Mouse (Mus musculus): ENCODE data around the gene Snf8. TPM values are rescaled to one million over a fixed set of nuclear protein-coding genes. Genes with fewer than 3 reads are reported as not detected.

Snf8 gene
- polyA plus RNA-seq, 1 experiment from 2014 or later: 84.3 TPM

GRCm38 (mm10) chr11:96076221-96077105 lies 41.8 kb downstream of the Snf8 start:
- no peak for ATAC-seq (ENCODE audit: low read depth)
- Histone ChIP-seq H3K4me1 (replicated peaks; ENCODE audit: control insufficient read depth, insufficient read depth, low read length) (peaks cover 13% of the 10 kb centered on the region), H3K27ac (ENCODE audit: low read length) (peak overlapping the region; percentile 75), H3K36me3 (ENCODE audit: control insufficient read depth, insufficient read depth, low read length) (peaks cover 8% of the 10 kb centered on the region), H3K9me3 (ENCODE audit: control insufficient read depth, low read length) (no peaks in the 10 kb centered on the region), H3K4me3 (ENCODE audit: low read length) (peak overlapping the region; percentile 74), H3K9ac (ENCODE audit: low read length) (peak overlapping the region; percentile 54), H3K27me3 (ENCODE audit: control insufficient read depth, insufficient read depth, low read depth, low read length) (no peaks in the 10 kb centered on the region), H3K4me2 (ENCODE audit: low read depth, low read length) (peak overlapping the region; percentile 63)
- WGBS: 63% methylated on average over 13 of the region's 13 CpGs

- Histone ChIP-seq H3K9ac (ENCODE audit: low read length) (no peak overlapping the region), H3K9me3 (ENCODE audit: control insufficient read depth, low read length) (no peaks in the 10 kb centered on the region), H3K4me1 (replicated peaks; ENCODE audit: control insufficient read depth, insufficient read depth, low read length) (0 out of 2 replicates have a peak, but pooled peaks cover 2% of the 10 kb centered on the region), H3K4me2 (ENCODE audit: low read depth, low read length) (no peak overlapping the region), H3K4me3 (ENCODE audit: low read length) (no peak overlapping the region), H3K27me3 (ENCODE audit: control insufficient read depth, insufficient read depth, low read depth, low read length) (no peaks in the 10 kb centered on the region), H3K36me3 (ENCODE audit: control insufficient read depth, insufficient read depth, low read length) (no peaks in the 10 kb centered on the region), H3K27ac (ENCODE audit: low read length) (no peak overlapping the region)
- 70% methylated on average over 5 of the region's 5 CpGs for WGBS
- ATAC-seq (ENCODE audit: low read depth): no peak
Measured at GRCm38 (mm10) chr11:96080736-96081135, 46.1 kb downstream of the Snf8 start.

DNA sequence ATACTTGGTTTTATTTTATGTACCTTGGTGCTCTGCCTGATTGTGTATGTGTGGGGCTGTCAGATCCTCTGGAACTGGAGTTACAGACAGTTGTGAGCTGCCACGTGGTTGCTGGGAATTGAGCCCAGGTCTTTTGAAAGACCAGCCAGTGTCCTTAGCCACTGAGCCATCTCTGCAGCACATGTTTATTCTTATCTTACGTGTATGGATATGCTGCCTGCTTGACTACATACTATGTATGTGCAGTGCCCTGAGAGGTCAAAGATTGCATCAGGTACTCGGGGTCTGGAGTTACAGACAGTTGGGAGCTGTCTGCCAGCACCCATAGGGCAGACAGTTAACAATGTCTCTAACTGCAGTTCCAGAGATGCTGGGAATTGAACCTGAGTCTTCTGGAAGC lies 48.0 kb downstream of the Snf8 start:
- no peak overlapping the region for H3K9ac ChIP-seq (ENCODE audit: low read length)
- ATAC-seq (ENCODE audit: low read depth): no peak
- no peaks in the 10 kb centered on the region for H3K9me3 ChIP-seq (ENCODE audit: control insufficient read depth, low read length)
- no peaks in the 10 kb centered on the region for H3K4me1 ChIP-seq (replicated peaks; ENCODE audit: control insufficient read depth, insufficient read depth, low read length)
- H3K4me2 ChIP-seq (ENCODE audit: low read depth, low read length): no peak overlapping the region
- no peak overlapping the region for H3K27ac ChIP-seq (ENCODE audit: low read length)
- H3K4me3 ChIP-seq (ENCODE audit: low read length): no peak overlapping the region
- 50% methylated on average over 3 of the region's 3 CpGs for WGBS
- H3K36me3 ChIP-seq (ENCODE audit: control insufficient read depth, insufficient read depth, low read length): no peaks in the 10 kb centered on the region
- no peaks in the 10 kb centered on the region for H3K27me3 ChIP-seq (ENCODE audit: control insufficient read depth, insufficient read depth, low read depth, low read length)

- Histone ChIP-seq H3K9ac (ENCODE audit: low read length) (no peak overlapping the region), H3K4me1 (replicated peaks; ENCODE audit: control insufficient read depth, insufficient read depth, low read length) (no peaks in the 10 kb centered on the region), H3K36me3 (ENCODE audit: control insufficient read depth, insufficient read depth, low read length) (no peaks in the 10 kb centered on the region), H3K27ac (ENCODE audit: low read length) (no peak overlapping the region), H3K4me3 (ENCODE audit: low read length) (no peak overlapping the region), H3K9me3 (ENCODE audit: control insufficient read depth, low read length) (no peaks in the 10 kb centered on the region; the same call in 1 of the 2 replicates), H3K4me2 (ENCODE audit: low read depth, low read length) (no peak overlapping the region), H3K27me3 (ENCODE audit: control insufficient read depth, insufficient read depth, low read depth, low read length) (no peaks in the 10 kb centered on the region)
- no peak for ATAC-seq (ENCODE audit: low read depth)
- 87% methylated on average over 6 of the region's 6 CpGs for WGBS
Measured at GRCm38 (mm10) chr11:96087981-96088380, 53.3 kb downstream of the Snf8 start.

DNA sequence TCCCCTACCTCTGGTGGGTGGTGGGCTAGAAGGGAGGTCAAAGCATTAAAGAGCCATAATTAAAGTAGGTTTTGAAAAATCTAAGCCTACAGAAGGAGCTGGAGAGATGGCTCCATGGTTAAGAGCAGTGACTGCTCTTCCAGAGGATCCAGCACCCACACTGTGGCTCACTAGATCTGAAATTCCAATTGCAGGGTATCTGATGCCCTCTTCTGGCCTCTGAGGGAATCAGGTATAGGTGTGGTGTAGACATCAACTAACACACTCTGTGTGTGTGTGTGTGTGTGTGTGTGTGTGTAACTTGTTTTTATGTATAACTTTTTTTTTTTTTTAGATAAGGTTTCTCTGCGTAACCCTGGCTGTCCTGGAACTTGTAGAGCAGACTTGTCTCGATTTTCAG lies 56.4 kb downstream of the Snf8 start:
- Histone ChIP-seq H3K27me3 (ENCODE audit: control insufficient read depth, insufficient read depth, low read depth, low read length) (no peaks in the 10 kb centered on the region), H3K4me2 (ENCODE audit: low read depth, low read length) (no peak overlapping the region), H3K9me3 (ENCODE audit: control insufficient read depth, low read length) (no peaks in the 10 kb centered on the region; the same call in 1 of the 2 replicates), H3K4me1 (replicated peaks; ENCODE audit: control insufficient read depth, insufficient read depth, low read length) (no peaks in the 10 kb centered on the region), H3K36me3 (ENCODE audit: control insufficient read depth, insufficient read depth, low read length) (no peaks in the 10 kb centered on the region), H3K27ac (ENCODE audit: low read length) (no peak overlapping the region), H3K9ac (ENCODE audit: low read length) (no peak overlapping the region), H3K4me3 (ENCODE audit: low read length) (no peak overlapping the region)
- 66% methylated on average over 2 of the region's 2 CpGs for WGBS
- no peak for ATAC-seq (ENCODE audit: low read depth)

DNA sequence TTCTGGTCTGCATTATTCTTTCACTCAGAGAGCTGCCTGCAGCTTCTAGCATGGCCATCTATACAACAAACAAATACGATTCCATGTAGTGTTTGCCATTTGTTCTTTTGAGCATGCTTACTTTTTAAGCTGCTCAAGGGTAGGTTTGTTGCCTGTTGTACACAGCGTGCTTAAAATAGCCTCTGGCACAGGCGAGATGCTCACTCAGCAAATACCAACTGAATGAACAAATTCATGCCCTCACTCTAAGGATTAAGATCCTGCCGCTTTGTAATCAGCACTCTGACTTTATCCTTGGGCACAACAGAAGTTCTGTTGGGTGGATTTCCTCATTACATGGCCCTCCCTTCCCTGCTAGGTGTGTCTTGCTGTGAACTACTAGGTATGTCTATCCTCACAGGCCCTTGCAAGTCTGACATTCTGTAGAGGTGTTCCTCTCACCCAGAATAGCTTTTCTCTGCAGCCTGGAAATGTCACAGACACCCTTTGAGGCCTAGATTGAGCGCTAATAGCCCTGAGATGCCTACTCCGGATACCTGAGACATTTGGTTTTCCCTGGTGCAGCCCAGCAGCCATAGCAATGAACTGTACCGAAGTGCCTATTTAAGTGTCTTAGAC lies 58.1 kb downstream of the Snf8 start:
- WGBS: 40% methylated on average over 7 of the region's 7 CpGs
- no peak overlapping the region for H3K4me3 ChIP-seq (ENCODE audit: low read length)
- H3K4me1 ChIP-seq (replicated peaks; ENCODE audit: control insufficient read depth, insufficient read depth, low read length): no peaks in the 10 kb centered on the region
- H3K36me3 ChIP-seq (ENCODE audit: control insufficient read depth, insufficient read depth, low read length): no peaks in the 10 kb centered on the region
- no peak overlapping the region for H3K4me2 ChIP-seq (ENCODE audit: low read depth, low read length)
- no peaks in the 10 kb centered on the region for H3K27me3 ChIP-seq (ENCODE audit: control insufficient read depth, insufficient read depth, low read depth, low read length)
- H3K9ac ChIP-seq (ENCODE audit: low read length): no peak overlapping the region
- no peaks in the 10 kb centered on the region; the same call in 1 of the 2 replicates for H3K9me3 ChIP-seq (ENCODE audit: control insufficient read depth, low read length)
- no peak overlapping the region for H3K27ac ChIP-seq (ENCODE audit: low read length)
- no peak for ATAC-seq (ENCODE audit: low read depth)

DNA sequence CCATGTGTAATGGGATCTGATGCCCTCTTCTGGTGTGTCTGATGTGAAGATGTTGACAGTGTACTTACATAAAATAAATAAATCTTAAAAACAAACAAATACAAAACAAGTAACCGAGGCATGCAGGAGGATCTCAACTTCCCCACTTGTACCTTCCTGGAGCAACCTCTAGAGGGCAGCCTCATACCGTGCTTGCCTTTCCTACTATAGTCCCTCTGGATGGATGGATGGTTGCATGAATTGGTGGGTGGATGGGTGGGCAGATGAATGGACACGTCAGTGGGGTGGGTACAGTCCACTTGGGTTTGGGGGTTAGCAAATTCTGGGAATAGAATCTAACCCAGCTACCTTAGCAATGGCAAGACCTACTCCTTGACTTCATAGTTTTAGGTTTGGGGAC lies 58.7 kb downstream of the Snf8 start:
- no peaks in the 10 kb centered on the region for H3K36me3 ChIP-seq (ENCODE audit: control insufficient read depth, insufficient read depth, low read length)
- H3K4me2 ChIP-seq (ENCODE audit: low read depth, low read length): no peak overlapping the region
- H3K27me3 ChIP-seq (ENCODE audit: control insufficient read depth, insufficient read depth, low read depth, low read length): no peaks in the 10 kb centered on the region
- H3K27ac ChIP-seq (ENCODE audit: low read length): no peak overlapping the region
- no peaks in the 10 kb centered on the region for H3K4me1 ChIP-seq (replicated peaks; ENCODE audit: control insufficient read depth, insufficient read depth, low read length)
- H3K4me3 ChIP-seq (ENCODE audit: low read length): no peak overlapping the region
- no peaks in the 10 kb centered on the region for H3K9me3 ChIP-seq (ENCODE audit: control insufficient read depth, low read length)
- WGBS: 3% methylated on average over 3 of the region's 3 CpGs
- no peak overlapping the region for H3K9ac ChIP-seq (ENCODE audit: low read length)
- no peak for ATAC-seq (ENCODE audit: low read depth)

Other genes with a start within 250 kb of the Snf8 start
- gene Phospho1, start 210.4 kb upstream of the Snf8 start, polyA plus RNA-seq (2015; fragmentation: Nextera tagmentation; extraction: Ambion mirVana): 0.47 and 1.7 TPM in 2 replicates
- gene Gngt2, start 197.7 kb upstream of the Snf8 start, polyA plus RNA-seq (2015; fragmentation: Nextera tagmentation; extraction: Ambion mirVana): 21.7 and 28.2 TPM in 2 replicates
- gene Abi3, start 192.4 kb upstream of the Snf8 start, polyA plus RNA-seq (2015; fragmentation: Nextera tagmentation; extraction: Ambion mirVana): 16.0 and 18.1 TPM in 2 replicates
- 0.16 and 0.50 TPM in 2 replicates for gene B4galnt2, start 120.0 kb upstream of the Snf8 start, polyA plus RNA-seq (2015; fragmentation: Nextera tagmentation; extraction: Ambion mirVana)
- gene Igf2bp1, start 28.9 kb upstream of the Snf8 start, polyA plus RNA-seq (2015; fragmentation: Nextera tagmentation; extraction: Ambion mirVana): 31.0 and 36.2 TPM in 2 replicates
- not detected in 2 replicates for gene Gip, start 10.3 kb upstream of the Snf8 start, polyA plus RNA-seq (2015; fragmentation: Nextera tagmentation; extraction: Ambion mirVana)
- 36.7 and 38.4 TPM in 2 replicates for gene Ube2z, start 30.5 kb downstream of the Snf8 start, polyA plus RNA-seq (2015; fragmentation: Nextera tagmentation; extraction: Ambion mirVana)
- 464 and 478 TPM in 2 replicates for gene Atp5g1, start 40.8 kb downstream of the Snf8 start, polyA plus RNA-seq (2015; fragmentation: Nextera tagmentation; extraction: Ambion mirVana)
- 0.41 and 1.3 TPM in 2 replicates for gene Calcoco2, start 77.1 kb downstream of the Snf8 start, polyA plus RNA-seq (2015; fragmentation: Nextera tagmentation; extraction: Ambion mirVana)
- 2.2 and 2.8 TPM in 2 replicates for gene Ttll6, start 98.9 kb downstream of the Snf8 start, polyA plus RNA-seq (2015; fragmentation: Nextera tagmentation; extraction: Ambion mirVana)
- gene Hoxb13, start 159.4 kb downstream of the Snf8 start, polyA plus RNA-seq (2015; fragmentation: Nextera tagmentation; extraction: Ambion mirVana): 0.09 TPM in 1 of 2 replicates, not detected in the other
- 0.28 and 0.30 TPM in 2 replicates for gene Hoxb9, start 236.6 kb downstream of the Snf8 start, polyA plus RNA-seq (2015; fragmentation: Nextera tagmentation; extraction: Ambion mirVana)
- 0.33 and 0.79 TPM in 2 replicates for gene Hoxb8, start 247.0 kb downstream of the Snf8 start, polyA plus RNA-seq (2015; fragmentation: Nextera tagmentation; extraction: Ambion mirVana)